Mouse (Mus musculus): ENCODE results near the gene Eme2.

Gene Eme2

GRCm38 (mm10) chr17:24896241-24896992 is 1.5 kb upstream of the Eme2 start, which contains the start of gene Nme3:
Gene Nme3, plus strand, starts transcription at chr17:24896500.
- peak; percentile 75 for DNase-seq (ENCODE audit: low read depth)

DNA sequence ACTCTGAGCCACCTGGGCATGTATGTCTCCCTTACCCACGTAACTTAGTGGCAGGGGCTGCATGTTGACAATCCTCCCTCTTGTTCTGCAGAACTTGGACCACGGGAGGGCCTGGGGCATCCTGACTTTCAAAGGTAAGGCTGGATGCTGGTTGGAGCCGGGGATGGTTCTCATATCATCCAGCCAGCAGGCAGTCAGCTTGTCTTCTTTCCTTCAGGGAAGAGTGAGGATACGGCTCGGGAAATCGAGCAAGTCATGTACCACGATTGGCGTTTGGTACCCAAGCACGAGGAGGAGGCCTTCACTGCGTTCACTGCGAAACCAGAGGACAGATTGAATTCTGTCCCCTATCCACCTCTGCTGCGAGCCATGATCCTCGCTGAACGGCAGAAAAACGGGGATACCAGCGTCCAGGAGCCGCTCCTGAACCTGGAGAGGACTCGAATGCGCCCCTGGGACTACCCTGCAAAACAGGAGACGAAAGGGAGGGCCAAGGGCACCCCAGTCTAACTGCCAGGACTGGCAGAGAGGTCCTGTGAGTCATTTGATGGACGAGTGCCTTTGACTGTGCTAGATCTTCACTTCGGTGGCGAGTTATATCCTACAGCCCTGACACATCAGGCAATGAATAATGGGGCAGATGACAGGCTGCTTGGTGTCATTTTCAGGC is 819 bp upstream of the Eme2 start:
- DNase-seq (ENCODE audit: low read depth) = no peak

- no peak for DNase-seq (ENCODE audit: low read depth)
Measured at GRCm38 (mm10) chr17:24894061-24894994, 559 bp downstream of the Eme2 start.

GRCm38 (mm10) chr17:24893276-24893675 is 1.6 kb downstream of the Eme2 start:
- DNase-seq (ENCODE audit: low read depth) = no peak

DNA sequence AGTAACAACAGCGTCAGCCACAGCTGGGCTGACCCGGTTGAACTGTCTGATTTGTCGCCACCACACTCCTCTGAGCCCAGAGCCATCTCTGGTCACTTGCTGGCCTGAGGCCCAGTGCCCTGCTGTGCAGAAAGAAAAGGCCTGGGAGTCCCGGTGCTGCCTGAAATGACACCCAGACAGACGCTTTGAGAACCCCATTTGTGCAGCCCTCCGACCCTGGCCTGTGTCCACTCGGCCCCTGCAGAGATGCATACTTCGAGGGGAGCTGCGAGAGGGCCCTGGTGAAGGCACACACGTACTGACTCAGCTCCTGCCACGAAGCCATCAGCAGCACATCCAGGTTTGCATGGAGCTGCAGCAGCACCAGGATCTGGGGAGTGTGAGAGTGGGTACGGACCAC is 2.1 kb downstream of the Eme2 start:
- no peak for DNase-seq (ENCODE audit: low read depth)

- no peak for DNase-seq (ENCODE audit: low read depth)
Measured at GRCm38 (mm10) chr17:24891321-24891720, 3.6 kb downstream of the Eme2 start.

GRCm38 (mm10) chr17:24890151-24891092 is 4.5 kb downstream of the Eme2 start:
- no peak for DNase-seq (ENCODE audit: low read depth)

- no peak for DNase-seq (ENCODE audit: low read depth)
Measured at GRCm38 (mm10) chr17:24888862-24889261, 6.0 kb downstream of the Eme2 start.

GRCm38 (mm10) chr17:24887291-24888080 is 7.4 kb downstream of the Eme2 start:
- DNase-seq (ENCODE audit: low read depth) = no peak

DNA sequence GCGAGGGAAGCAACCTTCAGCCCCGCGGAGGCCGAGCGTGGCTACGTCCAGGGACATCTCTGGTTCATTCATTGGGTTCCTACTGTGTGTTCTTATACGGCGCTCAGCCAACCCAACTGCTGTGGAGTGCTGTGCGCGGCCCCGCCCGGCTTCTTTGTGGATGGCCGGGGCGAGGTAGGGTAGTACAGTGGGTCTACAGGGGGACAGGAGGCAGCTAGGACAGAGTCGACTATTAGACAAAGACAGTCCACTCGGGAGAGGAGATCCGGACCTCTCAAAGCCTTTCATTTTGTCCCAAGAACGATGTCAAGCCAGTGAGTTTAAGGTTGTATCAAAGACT is 8.0 kb downstream of the Eme2 start:
- no peak for DNase-seq (ENCODE audit: low read depth)

DNA sequence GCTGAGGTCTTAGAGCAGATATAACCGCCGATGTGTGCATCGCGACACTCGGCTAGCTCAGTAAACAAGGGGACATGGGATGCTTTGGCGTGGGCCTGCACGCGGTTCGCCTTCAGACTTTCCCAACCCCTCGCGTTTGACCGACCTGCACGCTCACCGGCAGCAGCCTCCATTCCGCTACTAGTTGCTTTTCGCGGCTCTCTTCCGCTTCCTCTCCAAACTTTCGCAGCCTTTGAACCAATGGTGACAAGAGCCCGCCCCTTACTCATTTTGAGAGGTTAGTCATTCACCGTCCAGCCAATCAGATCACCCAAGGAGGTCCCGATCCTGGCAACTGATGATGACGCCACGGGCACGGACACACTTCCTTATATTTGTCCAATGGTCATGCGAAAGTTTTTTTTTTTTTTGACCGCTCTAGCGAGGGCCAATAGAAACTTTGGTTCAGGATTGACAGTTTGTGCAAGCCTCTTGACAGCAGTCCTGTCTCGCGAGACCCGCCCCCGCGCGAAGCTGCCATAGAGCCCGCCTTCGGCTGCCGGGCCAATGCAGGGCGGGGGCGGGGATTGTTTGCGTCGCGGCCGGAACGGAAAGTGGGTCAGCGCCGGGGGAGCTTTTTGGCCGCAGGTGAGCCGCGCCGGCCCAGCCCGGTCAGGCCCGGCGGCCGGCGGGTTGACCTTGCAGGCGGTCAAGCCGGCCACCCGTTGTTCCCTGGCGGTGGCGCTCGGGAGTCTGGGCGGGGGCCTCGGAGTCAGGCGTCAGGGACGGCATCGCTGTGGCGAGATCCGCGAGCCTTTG is 8.6 kb downstream of the Eme2 start, which contains the start of the genes Nubp2 and Spsb3:
Gene Nubp2 (minus strand): TSS at position 216 of the 798 bp plus-strand sequence.
Gene Spsb3 (plus strand): TSS at position 510 of the 798 bp plus-strand sequence.
- peak; percentile 98 for DNase-seq (ENCODE audit: low read depth)

DNA sequence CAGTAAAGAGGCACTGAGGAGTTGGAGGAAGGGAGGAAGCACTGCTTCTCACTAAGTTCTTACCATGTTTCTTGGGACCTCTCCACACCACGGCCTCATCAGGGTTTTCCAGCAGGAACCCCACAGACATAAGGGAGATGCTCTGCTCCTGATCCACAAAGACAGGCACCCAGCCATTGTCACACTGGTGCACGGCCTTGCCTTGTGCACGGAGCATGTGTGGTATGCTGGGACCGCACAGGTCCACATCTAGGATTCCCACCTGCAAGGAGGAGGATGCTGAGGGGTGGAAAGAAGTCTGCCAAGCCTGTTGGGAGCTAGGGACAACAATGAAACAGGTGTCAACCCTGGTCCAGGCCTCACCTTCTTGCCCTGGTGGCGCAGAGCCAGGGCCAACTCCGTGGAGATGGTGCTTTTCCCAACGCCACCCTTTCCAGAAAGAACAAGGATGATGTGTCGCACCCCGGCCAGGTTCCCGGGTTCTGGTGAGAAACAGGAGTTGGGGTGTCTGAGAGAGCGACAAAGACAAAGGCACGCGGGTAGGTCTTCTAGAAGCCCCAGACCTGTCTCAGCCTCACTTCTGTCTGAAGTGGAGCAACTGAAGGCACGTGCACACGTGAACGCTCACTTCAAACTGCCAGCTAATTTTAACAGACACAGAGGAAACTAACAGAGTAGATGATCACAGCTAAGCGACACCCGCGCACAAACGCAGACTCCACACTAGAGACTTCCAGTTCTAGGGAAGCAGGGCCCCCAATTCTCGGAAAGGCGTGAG is 9.3 kb downstream of the Eme2 start:
- no peak for DNase-seq (ENCODE audit: low read depth)

DNA sequence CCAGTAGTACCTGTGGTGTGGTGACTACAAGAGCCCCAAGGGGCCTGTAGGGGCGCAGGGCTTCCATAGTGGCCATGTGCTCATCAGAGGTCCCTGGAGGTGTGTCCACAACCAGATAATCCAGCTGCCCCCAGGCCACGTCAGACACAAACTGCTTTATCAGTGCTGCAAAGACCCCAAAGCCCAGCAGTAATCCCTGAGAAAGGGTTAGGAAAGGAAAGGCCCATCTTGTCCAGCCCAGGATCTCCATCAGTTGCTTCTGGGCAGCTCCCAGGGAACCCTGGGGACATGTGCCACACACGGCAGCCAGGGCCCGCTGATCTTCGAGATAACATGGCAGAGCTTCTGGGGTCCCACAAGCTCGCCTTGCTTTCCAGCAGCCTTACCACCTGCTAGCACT is 10.5 kb downstream of the Eme2 start:
- DNase-seq (ENCODE audit: low read depth) = no peak

DNA sequence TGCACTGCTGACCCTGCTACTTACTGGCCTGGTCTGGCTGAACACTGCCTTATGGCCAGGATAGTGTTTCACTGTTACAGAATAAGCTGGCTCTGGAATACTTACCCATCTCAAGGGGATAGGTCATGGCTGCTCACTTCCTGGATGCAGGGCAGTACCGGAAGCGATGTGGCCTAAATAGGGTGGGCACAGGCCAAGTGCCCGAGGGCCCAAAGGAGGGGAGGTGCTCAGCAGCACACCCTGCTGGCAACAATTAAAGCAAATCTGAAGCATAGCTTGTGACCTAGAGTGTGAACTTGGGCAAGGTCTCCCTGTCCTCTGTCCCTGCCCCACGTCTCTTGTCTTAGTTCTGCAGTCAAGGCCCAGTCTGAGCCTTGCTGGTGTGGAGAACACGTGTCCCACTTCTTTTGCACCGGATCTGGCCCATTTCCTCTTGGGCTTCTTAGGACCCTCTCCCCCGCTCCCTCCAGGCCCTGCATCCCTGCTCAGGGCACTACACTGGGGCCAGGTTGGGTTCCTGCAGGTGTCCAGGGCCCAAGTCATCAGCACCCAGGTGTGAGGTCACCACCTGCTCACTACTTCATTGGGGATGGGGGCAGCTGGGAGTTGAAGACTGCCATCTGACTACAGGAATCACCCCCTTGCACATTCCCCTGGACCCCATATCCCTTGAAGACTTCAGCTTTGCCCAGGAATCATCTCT is 13.0 kb downstream of the Eme2 start:
- DNase-seq (ENCODE audit: low read depth) = peak; percentile 50

- DNase-seq (ENCODE audit: low read depth) = no peak
Measured at GRCm38 (mm10) chr17:24878531-24878930, 16.4 kb downstream of the Eme2 start.

GRCm38 (mm10) chr17:24878117-24878397 is 16.8 kb downstream of the Eme2 start:
- no peak for DNase-seq (ENCODE audit: low read depth)

DNA sequence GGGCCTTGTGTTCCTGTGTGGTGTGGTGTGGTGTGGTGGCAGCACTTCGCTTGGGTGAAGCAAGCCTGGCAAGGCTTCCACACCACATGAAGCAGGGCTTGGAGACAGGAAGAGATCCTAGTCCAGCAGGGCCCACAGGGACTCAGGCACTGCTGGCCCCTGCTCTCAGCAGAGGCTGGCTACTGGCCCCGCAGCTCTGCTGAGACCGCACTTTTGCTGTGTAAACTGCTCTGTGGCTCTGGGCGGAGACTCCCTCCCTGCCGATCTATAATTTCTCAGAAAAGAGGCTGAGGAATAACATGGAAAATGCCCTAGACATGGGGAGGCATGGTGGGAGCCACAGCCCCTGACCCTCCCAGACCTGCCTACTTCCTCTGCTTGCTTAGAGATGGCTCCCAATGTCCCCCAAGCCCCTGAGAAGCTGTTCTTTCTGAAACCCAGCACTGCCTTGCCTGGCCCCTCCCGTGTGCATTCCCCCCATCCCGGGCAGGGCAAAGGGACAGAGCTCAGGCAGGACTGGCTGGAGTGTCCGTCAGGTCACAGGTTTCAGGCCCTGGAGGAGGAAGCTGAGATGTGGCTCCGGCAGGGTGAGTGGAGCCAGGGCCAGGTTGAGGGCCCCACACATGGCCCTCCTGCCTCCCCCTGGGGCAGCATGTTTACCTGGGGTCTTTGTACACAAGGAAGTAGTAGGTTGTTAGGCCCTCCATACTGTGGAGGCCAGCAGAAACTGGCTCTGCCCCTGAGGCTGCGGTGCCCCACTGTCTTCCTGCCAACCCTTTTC is 17.4 kb downstream of the Eme2 start:
- no peak for DNase-seq (ENCODE audit: low read depth)

DNA sequence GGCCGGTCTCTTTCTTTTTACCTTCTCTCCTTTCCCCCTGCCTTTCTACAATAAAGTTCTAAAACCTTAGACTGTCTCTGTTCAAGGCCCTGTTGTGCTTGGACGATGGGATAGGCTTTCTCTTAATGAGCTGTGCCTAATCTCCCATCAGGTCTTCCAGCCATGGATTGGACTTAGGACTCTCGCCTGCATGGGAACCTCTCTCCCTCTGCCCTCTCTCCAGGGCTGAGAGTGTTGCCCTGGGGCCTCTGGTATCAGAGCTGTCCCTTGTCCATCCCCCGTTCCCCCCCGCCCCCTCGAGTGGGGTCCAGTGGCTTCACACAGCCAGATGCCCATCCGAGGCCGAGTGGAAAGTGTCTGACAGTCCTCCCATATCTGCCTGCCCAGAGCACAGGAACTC is 19.9 kb downstream of the Eme2 start:
- DNase-seq (ENCODE audit: low read depth) = no peak
